Mouse (Mus musculus) limb, embryonic 10.5 days (tissue): ENCODE results near the gene Acoxl. TPM values are rescaled to one million over a fixed set of nuclear protein-coding genes. Genes with fewer than 3 reads are reported as not detected.
A peak's percentile ranks its signal among the peaks of the same experiment; 100 is the strongest.

Experiments used
- DNase-seq: peaks from one replicate; pipeline ENCODE4 v3.0.0-alpha.2; 2017; ENCODE audit warnings: low spot score
- H3K27ac ChIP-seq: fragments of 300-500 bp; sonication (generic); 2 replicates; pipeline ENCODE4 v1.5.1; 2016; ENCODE audit warnings: mild to moderate bottlenecking
- H3K27me3 ChIP-seq: fragments of 300-500 bp; sonication (generic); 2 replicates; pipeline ENCODE4 v1.6.1; 2016; ENCODE audit warnings: low read depth, mild to moderate bottlenecking; ENCODE audit not compliant: poor library complexity, severe bottlenecking
- H3K36me3 ChIP-seq: fragments of 300-500 bp; sonication (generic); 2 replicates; pipeline ENCODE4 v1.6.1; 2016; ENCODE audit warnings: mild to moderate bottlenecking, moderate library complexity
- H3K4me1 ChIP-seq: fragments of 300-500 bp; sonication (generic); 2 replicates; pipeline ENCODE4 v1.6.1; 2016
- H3K4me3 ChIP-seq: fragments of 300-500 bp; sonication (generic); 2 replicates; pipeline ENCODE4 v1.5.1; 2016; ENCODE audit warnings: mild to moderate bottlenecking, moderate library complexity
- H3K9me3 ChIP-seq: fragments of 300-500 bp; sonication (generic); replicated peaks from 2 replicates; pipeline ENCODE4 v1.6.1; 2016; ENCODE audit warnings: mild to moderate bottlenecking
- WGBS: fragments of 180-500 bp; shearing (Covaris S2); methylation state at CpG from one replicate; pipeline ENCODE4 v1.1.7; 2016; 5-methylcytosine and 5-hydroxymethylcytosine counted together
- polyA plus RNA-seq: library from polyadenylated mRNA; unstranded; fragments of >200 nt; fragmentation: Nextera tagmentation; extraction: Ambion mirVana; gene quantifications from 2 replicates; pipeline ENCODE4 v1.2.1, GENCODE M21; 2016

Gene Acoxl
- polyA plus RNA-seq, 1 experiment from 2014 or later: 0.20 TPM

GRCm38 (mm10) chr2:128125635-128126470 lies 287.2 kb downstream of the Acoxl start, which contains the start of gene Bcl2l11:
TSS of gene Bcl2l11 (plus strand) at chr2:128126038.
- Histone ChIP-seq H3K27ac (peak within 1 kb of the TSS; percentile 97), H3K4me1 (peaks cover 69% of the 10 kb centered on the region), H3K27me3 (peaks cover 37% of the 10 kb centered on the region), H3K36me3 (peaks cover 19% of the 10 kb centered on the region), H3K9me3 (no peaks in the 10 kb centered on the region), H3K4me3 (peak within 1 kb of the TSS; percentile 86)
- under 1% methylated on average over 75 of the region's 76 CpGs for WGBS
- DNase-seq: peak; percentile 98

GRCm38 (mm10) chr2:128126591-128127051 lies 287.9 kb downstream of the Acoxl start:
- H3K27ac ChIP-seq: peak overlapping the region; percentile 97

GRCm38 (mm10) chr2:128127121-128127671 lies 288.5 kb downstream of the Acoxl start:
- Histone ChIP-seq H3K27me3 (peaks cover 29% of the 10 kb centered on the region), H3K4me1 (peaks cover 68% of the 10 kb centered on the region), H3K4me3 (peak overlapping the region; percentile 86), H3K36me3 (peaks cover 32% of the 10 kb centered on the region), H3K27ac (peak overlapping the region; percentile 97), H3K9me3 (no peaks in the 10 kb centered on the region)
- peak; percentile 94 for DNase-seq
- WGBS: 1% methylated on average over 67 of the region's 67 CpGs

More at GRCm38 (mm10) chr2:128126591-128127051, 287.9 kb downstream of the Acoxl start:
- Histone ChIP-seq H3K9me3 (no peaks in the 10 kb centered on the region), H3K36me3 (peaks cover 26% of the 10 kb centered on the region), H3K4me3 (peak overlapping the region; percentile 86), H3K27me3 (peaks cover 35% of the 10 kb centered on the region), H3K4me1 (peaks cover 69% of the 10 kb centered on the region)
- no peak for DNase-seq
- WGBS: under 1% methylated on average over 35 of the region's 35 CpGs

- Histone ChIP-seq H3K36me3 (peaks cover 38% of the 10 kb centered on the region), H3K4me1 (peaks cover 62% of the 10 kb centered on the region), H3K27me3 (peaks cover 23% of the 10 kb centered on the region), H3K27ac (peak overlapping the region; percentile 97), H3K4me3 (peak overlapping the region; percentile 86), H3K9me3 (no peaks in the 10 kb centered on the region)
- DNase-seq: peak; percentile 82
- under 1% methylated on average over 48 of the region's 48 CpGs for WGBS
Measured at GRCm38 (mm10) chr2:128127691-128128292, 289.1 kb downstream of the Acoxl start.

GRCm38 (mm10) chr2:128128532-128128931 lies 289.9 kb downstream of the Acoxl start:
- peak overlapping the region; percentile 97 for H3K27ac ChIP-seq
- H3K27me3 ChIP-seq: peaks cover 16% of the 10 kb centered on the region
- peak overlapping the region; percentile 86 for H3K4me3 ChIP-seq
- peaks cover 45% of the 10 kb centered on the region for H3K36me3 ChIP-seq
- DNase-seq: no peak
- H3K9me3 ChIP-seq: no peaks in the 10 kb centered on the region
- WGBS: 23% methylated on average over 10 of the region's 10 CpGs
- H3K4me1 ChIP-seq: peaks cover 55% of the 10 kb centered on the region

GRCm38 (mm10) chr2:128131503-128131902 lies 292.8 kb downstream of the Acoxl start:
- H3K4me1 ChIP-seq: peaks cover 44% of the 10 kb centered on the region
- 88% methylated on average over 11 of the region's 11 CpGs for WGBS
- no peak for DNase-seq

GRCm38 (mm10) chr2:128132635-128133034 lies 294.0 kb downstream of the Acoxl start:
- no peaks in the 10 kb centered on the region for H3K9me3 ChIP-seq
- H3K4me1 ChIP-seq: peaks cover 47% of the 10 kb centered on the region
- WGBS: 92% methylated on average over 5 of the region's 5 CpGs
- H3K27ac ChIP-seq: no peak overlapping the region
- peaks cover 86% of the 10 kb centered on the region for H3K36me3 ChIP-seq
- no peaks in the 10 kb centered on the region for H3K27me3 ChIP-seq
- DNase-seq: no peak
- H3K4me3 ChIP-seq: no peak overlapping the region

More at GRCm38 (mm10) chr2:128131503-128131902, 292.8 kb downstream of the Acoxl start:
- Histone ChIP-seq H3K4me3 (no peak overlapping the region), H3K27ac (no peak overlapping the region), H3K9me3 (no peaks in the 10 kb centered on the region), H3K36me3 (peaks cover 75% of the 10 kb centered on the region), H3K27me3 (no peaks in the 10 kb centered on the region)

GRCm38 (mm10) chr2:128133865-128134264 lies 295.2 kb downstream of the Acoxl start:
- H3K36me3 ChIP-seq: peaks cover 96% of the 10 kb centered on the region
- H3K27me3 ChIP-seq: no peaks in the 10 kb centered on the region
- H3K9me3 ChIP-seq: no peaks in the 10 kb centered on the region
- DNase-seq: no peak
- H3K27ac ChIP-seq: no peak overlapping the region
- H3K4me3 ChIP-seq: no peak overlapping the region
- H3K4me1 ChIP-seq: peaks cover 52% of the 10 kb centered on the region

- Histone ChIP-seq H3K27ac (no peak overlapping the region), H3K36me3 (peaks cover 97% of the 10 kb centered on the region), H3K9me3 (no peaks in the 10 kb centered on the region), H3K27me3 (no peaks in the 10 kb centered on the region), H3K4me1 (peaks cover 51% of the 10 kb centered on the region), H3K4me3 (no peak overlapping the region)
- no peak for DNase-seq
- 90% methylated on average over 5 of the region's 5 CpGs for WGBS
Measured at GRCm38 (mm10) chr2:128134474-128134873, 295.8 kb downstream of the Acoxl start.

GRCm38 (mm10) chr2:128134948-128135347 lies 296.3 kb downstream of the Acoxl start:
- no peak for DNase-seq
- WGBS: 87% methylated on average over 8 of the region's 8 CpGs
- Histone ChIP-seq H3K36me3 (peaks cover 97% of the 10 kb centered on the region), H3K4me1 (peaks cover 50% of the 10 kb centered on the region), H3K27ac (no peak overlapping the region), H3K4me3 (no peak overlapping the region), H3K27me3 (no peaks in the 10 kb centered on the region), H3K9me3 (no peaks in the 10 kb centered on the region)

- DNase-seq: no peak
- Histone ChIP-seq H3K27ac (no peak overlapping the region), H3K4me3 (no peak overlapping the region), H3K9me3 (no peaks in the 10 kb centered on the region), H3K4me1 (peaks cover 45% of the 10 kb centered on the region), H3K27me3 (no peaks in the 10 kb centered on the region), H3K36me3 (peaks cover 97% of the 10 kb centered on the region)
- WGBS: 92% methylated on average over 16 of the region's 16 CpGs
Measured at GRCm38 (mm10) chr2:128136769-128137433, 298.2 kb downstream of the Acoxl start.

GRCm38 (mm10) chr2:128137480-128138276 lies 299.0 kb downstream of the Acoxl start:
- peaks cover 97% of the 10 kb centered on the region for H3K36me3 ChIP-seq
- no peak for DNase-seq
- H3K27ac ChIP-seq: peak overlapping the region; percentile 61; the same call in 1 of the 2 replicates
- 76% methylated on average over 22 of the region's 22 CpGs for WGBS
- peaks cover 45% of the 10 kb centered on the region for H3K4me1 ChIP-seq
- no peak overlapping the region for H3K4me3 ChIP-seq
- H3K27me3 ChIP-seq: no peaks in the 10 kb centered on the region
- H3K9me3 ChIP-seq: no peaks in the 10 kb centered on the region
